Mouse (Mus musculus): ENCODE data around the gene Ugt1a8. TPM values are rescaled to one million over a fixed set of nuclear protein-coding genes. Genes with fewer than 3 reads are reported as not detected.

Ugt1a8 gene
- polyA plus RNA-seq, 1 experiment = 0.20 TPM

DNA sequence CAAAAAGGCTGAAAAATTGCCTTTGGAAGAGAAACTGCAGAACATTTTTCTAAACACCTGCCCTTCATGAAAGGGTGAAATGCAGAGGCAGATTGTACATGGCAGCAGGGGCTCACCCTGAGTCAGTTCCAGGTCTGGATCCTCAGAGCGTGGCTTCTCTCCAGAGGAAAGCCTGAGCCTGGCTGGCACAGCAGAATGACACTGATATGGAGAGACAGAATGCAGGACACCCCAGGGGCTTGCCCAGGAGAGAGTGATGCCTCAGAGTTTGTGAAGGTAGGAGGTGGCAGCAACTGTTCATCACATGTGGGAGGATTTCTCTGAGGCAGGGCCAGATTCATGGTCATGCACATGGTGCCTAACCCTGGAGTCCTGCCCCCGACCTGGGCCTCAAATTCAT, 112.4 kb downstream of the Ugt1a8 start:
- Histone ChIP-seq H3K36me3 (ENCODE audit: control insufficient read depth, insufficient read depth, low read length) (no peaks in the 10 kb centered on the region), H3K4me1 (ENCODE audit: control insufficient read depth, insufficient read depth, low read length) (peaks cover 23% of the 10 kb centered on the region), H3K4me3 (ENCODE audit: insufficient read depth, low read depth, low read length) (no peak overlapping the region), H3K27ac (ENCODE audit: insufficient read depth, low read depth, low read length) (no peak overlapping the region), H3K27me3 (replicated peaks; ENCODE audit: control insufficient read depth, insufficient read depth, low read length) (no peaks in the 10 kb centered on the region)
- DNase-seq = no peak
- no peak for TF ChIP-seq POLR2A (IDR thresholded peaks at IDR 0.05; ENCODE audit: low read depth, low read length)
- TF ChIP-seq CTCF (conservative IDR thresholded peaks at IDR 0.05; ENCODE audit: insufficient read depth, insufficient read length, low read depth, low read length) = no peak
- 54% methylated on average over 2 of the region's 2 CpGs for WGBS

DNA sequence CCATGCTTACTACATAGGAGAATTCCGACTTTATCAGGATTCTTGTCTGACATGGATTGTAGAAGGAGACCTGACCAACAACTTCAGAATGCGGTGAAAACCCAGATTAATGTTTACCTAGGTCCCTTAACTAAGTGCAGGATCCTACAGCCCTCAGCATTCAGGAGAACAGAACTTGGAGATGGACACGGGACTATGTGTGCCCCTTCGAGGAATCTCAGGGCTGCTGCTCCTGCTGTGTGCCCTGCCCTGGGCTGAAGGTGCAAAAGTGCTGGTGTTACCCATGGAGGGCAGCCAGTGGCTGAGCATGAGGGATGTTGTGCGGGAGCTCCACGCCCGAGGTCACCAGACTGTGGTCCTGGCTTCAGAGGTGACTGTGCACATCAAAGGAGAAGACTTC, 112.8 kb downstream of the Ugt1a8 start, which contains the start of gene Ugt1a2:
Ugt1a2 (plus strand) TSS at position 146 of the 400 bp plus-strand sequence.
- Histone ChIP-seq H3K4me3 (ENCODE audit: insufficient read depth, low read depth, low read length) (no peak within 1 kb of the TSS), H3K27ac (ENCODE audit: insufficient read depth, low read depth, low read length) (no peak within 1 kb of the TSS), H3K36me3 (ENCODE audit: control insufficient read depth, insufficient read depth, low read length) (no peaks in the 10 kb centered on the region), H3K4me1 (ENCODE audit: control insufficient read depth, insufficient read depth, low read length) (peaks cover 23% of the 10 kb centered on the region), H3K27me3 (replicated peaks; ENCODE audit: control insufficient read depth, insufficient read depth, low read length) (no peaks in the 10 kb centered on the region)
- TF ChIP-seq CTCF (conservative IDR thresholded peaks at IDR 0.05; ENCODE audit: insufficient read depth, insufficient read length, low read depth, low read length) (no peak), POLR2A (IDR thresholded peaks at IDR 0.05; ENCODE audit: low read depth, low read length) (no peak)
- WGBS = 40% methylated on average over 7 of the region's 7 CpGs
- peak; percentile 70 for DNase-seq

DNA sequence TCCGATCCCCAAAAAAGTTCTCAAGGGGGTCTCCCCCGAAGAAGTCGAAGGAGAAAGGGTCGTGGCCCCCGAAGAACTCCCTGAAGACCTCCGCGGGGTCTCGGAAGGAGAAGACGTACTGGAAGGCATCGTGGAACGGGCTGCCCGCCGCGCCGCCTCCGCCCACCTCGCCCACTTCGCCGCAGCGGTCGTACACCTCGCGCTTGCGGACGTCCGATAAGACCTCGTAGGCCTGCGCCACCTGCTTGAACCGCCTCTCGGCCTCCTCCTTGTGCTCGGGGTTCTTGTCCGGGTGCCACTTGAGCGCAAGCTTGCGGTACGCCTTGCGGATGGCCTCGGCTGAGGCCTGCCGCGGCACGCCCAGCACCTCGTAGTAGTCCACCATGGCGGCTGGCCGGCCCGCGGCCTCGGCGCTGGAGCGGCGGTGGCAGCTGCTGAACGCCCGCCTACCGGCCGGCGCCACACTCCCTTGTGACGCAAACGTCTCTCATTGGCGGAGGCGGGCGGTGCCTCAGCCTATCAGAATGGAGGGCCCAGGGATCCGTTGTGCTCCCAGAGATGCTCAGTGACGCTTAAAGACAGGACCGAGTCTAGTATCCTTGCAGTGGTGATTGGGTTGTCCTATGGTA, 117.8 kb downstream of the Ugt1a8 start, which contains the start of gene Dnajb3:
Dnajb3 (minus strand) TSS at position 489 of the 629 bp plus-strand sequence.
- H3K36me3 ChIP-seq (ENCODE audit: control insufficient read depth, insufficient read depth, low read length) = no peaks in the 10 kb centered on the region
- DNase-seq = peak; percentile 70
- 19% methylated on average over 62 of the region's 62 CpGs for WGBS
- no peaks in the 10 kb centered on the region for H3K27me3 ChIP-seq (replicated peaks; ENCODE audit: control insufficient read depth, insufficient read depth, low read length)
- peaks cover 5% of the 10 kb centered on the region; the same call in 1 of the 2 replicates for H3K4me1 ChIP-seq (ENCODE audit: control insufficient read depth, insufficient read depth, low read length)
- no peak within 1 kb of the TSS for H3K27ac ChIP-seq (ENCODE audit: insufficient read depth, low read depth, low read length)
- TF ChIP-seq POLR2A (IDR thresholded peaks at IDR 0.05; ENCODE audit: low read depth, low read length) (no peak), CTCF (conservative IDR thresholded peaks at IDR 0.05; ENCODE audit: insufficient read depth, insufficient read length, low read depth, low read length) (no peak)
- H3K4me3 ChIP-seq (ENCODE audit: insufficient read depth, low read depth, low read length) = peak within 1 kb of the TSS; percentile 60

DNA sequence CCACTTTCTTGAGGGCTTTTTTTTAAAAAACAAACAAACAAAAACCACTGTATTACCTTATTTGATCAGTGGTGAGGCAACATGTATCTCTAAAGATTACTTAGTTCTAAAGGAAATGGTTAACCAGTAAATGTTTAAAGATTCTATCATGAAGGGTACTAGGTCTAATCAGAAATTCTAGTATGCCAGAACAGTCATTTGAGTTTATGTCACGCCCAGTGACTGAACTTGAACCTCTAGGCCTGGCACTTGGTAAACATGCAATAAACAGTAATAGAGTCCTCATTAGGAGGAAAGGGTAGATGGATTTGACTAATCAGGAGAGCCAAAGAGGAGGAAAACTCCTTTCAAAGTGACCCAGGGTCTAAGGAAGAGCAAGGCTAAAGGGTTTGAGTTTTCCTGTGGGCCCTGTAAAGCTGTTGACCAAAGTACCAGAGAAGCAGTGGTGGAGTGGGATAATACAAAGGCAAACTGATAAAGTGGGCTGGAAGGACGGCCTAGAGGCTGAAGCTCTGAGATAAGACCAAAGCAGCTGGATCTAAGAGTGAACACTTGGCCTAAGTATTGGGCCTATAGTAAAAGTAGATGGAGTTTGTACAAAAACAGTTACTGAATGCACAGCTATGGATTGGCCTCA, 119.3 kb downstream of the Ugt1a8 start:
- 77% methylated on average over 2 of the region's 2 CpGs for WGBS
- Histone ChIP-seq H3K4me3 (ENCODE audit: insufficient read depth, low read depth, low read length) (no peak overlapping the region), H3K36me3 (ENCODE audit: control insufficient read depth, insufficient read depth, low read length) (no peaks in the 10 kb centered on the region), H3K27me3 (replicated peaks; ENCODE audit: control insufficient read depth, insufficient read depth, low read length) (no peaks in the 10 kb centered on the region), H3K27ac (ENCODE audit: insufficient read depth, low read depth, low read length) (no peak overlapping the region), H3K4me1 (ENCODE audit: control insufficient read depth, insufficient read depth, low read length) (0 out of 2 replicates have a peak, but pooled peaks cover 5% of the 10 kb centered on the region)
- no peak for DNase-seq
- TF ChIP-seq CTCF (conservative IDR thresholded peaks at IDR 0.05; ENCODE audit: insufficient read depth, insufficient read length, low read depth, low read length) = no peak
- TF ChIP-seq POLR2A (IDR thresholded peaks at IDR 0.05; ENCODE audit: low read depth, low read length) = no peak

DNA sequence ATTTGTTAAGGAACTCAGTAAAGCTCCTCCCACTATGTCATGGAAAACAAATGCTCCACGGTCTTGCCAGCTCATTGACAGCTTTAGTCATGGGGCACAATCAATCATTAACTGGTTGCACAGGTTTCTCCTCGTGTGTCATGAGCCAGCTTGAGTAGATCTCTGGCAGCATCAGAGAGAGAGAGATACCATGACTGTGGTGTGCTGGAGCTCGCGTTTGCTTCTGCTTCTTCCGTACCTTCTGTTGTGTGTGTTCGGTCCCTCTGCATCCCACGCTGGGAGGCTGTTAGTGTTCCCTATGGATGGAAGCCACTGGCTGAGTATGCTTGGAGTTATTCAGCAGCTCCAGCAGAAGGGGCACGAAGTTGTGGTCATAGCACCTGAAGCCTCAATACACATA, 124.2 kb downstream of the Ugt1a8 start, which contains the start of gene Ugt1a1:
Ugt1a1 (plus strand) TSS at position 148 of the 400 bp plus-strand sequence.
- Histone ChIP-seq H3K36me3 (ENCODE audit: control insufficient read depth, insufficient read depth, low read length) (no peaks in the 10 kb centered on the region), H3K27me3 (replicated peaks; ENCODE audit: control insufficient read depth, insufficient read depth, low read length) (no peaks in the 10 kb centered on the region), H3K4me3 (ENCODE audit: insufficient read depth, low read depth, low read length) (no peak within 1 kb of the TSS), H3K27ac (ENCODE audit: insufficient read depth, low read depth, low read length) (no peak within 1 kb of the TSS), H3K4me1 (ENCODE audit: control insufficient read depth, insufficient read depth, low read length) (no peaks in the 10 kb centered on the region)
- TF ChIP-seq CTCF (conservative IDR thresholded peaks at IDR 0.05; ENCODE audit: insufficient read depth, insufficient read length, low read depth, low read length) (no peak), POLR2A (IDR thresholded peaks at IDR 0.05; ENCODE audit: low read depth, low read length) (no peak)
- 66% methylated on average over 8 of the region's 8 CpGs for WGBS
- peak; percentile 74 for DNase-seq

DNA sequence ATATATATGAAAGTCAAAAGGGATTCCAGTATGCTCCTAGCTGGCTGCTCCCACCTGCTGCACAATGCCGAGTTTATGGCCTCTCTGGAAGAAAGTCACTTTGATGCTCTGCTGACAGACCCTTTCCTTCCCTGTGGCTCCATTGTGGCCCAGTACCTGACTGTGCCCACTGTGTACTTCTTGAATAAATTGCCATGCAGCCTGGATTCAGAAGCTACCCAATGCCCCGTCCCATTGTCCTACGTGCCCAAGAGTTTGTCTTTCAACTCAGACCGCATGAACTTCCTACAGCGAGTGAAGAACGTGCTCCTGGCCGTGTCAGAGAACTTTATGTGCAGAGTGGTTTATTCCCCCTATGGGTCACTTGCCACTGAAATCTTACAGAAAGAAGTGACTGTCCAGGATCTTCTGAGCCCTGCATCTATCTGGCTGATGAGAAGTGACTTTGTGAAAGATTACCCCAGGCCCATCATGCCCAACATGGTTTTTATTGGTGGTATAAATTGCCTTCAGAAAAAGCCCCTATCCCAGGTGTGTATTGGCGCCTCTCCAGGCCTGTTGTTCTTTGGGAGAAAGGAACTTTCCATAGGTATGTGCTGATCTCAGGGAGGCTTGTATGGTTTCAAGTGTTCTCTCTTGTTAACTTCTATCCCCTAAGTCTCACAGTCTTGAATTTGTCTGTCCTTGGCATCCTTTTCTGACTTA, 124.9 kb downstream of the Ugt1a8 start:
- WGBS = 60% methylated on average over 8 of the region's 8 CpGs
- TF ChIP-seq CTCF (conservative IDR thresholded peaks at IDR 0.05; ENCODE audit: insufficient read depth, insufficient read length, low read depth, low read length) (no peak), POLR2A (IDR thresholded peaks at IDR 0.05; ENCODE audit: low read depth, low read length) (no peak)
- peak; percentile 20 for DNase-seq
- H3K27me3 ChIP-seq (replicated peaks; ENCODE audit: control insufficient read depth, insufficient read depth, low read length) = no peaks in the 10 kb centered on the region
- H3K4me3 ChIP-seq (ENCODE audit: insufficient read depth, low read depth, low read length) = no peak overlapping the region
- no peak overlapping the region for H3K27ac ChIP-seq (ENCODE audit: insufficient read depth, low read depth, low read length)
- no peaks in the 10 kb centered on the region for H3K36me3 ChIP-seq (ENCODE audit: control insufficient read depth, insufficient read depth, low read length)
- H3K4me1 ChIP-seq (ENCODE audit: control insufficient read depth, insufficient read depth, low read length) = no peaks in the 10 kb centered on the region

DNA sequence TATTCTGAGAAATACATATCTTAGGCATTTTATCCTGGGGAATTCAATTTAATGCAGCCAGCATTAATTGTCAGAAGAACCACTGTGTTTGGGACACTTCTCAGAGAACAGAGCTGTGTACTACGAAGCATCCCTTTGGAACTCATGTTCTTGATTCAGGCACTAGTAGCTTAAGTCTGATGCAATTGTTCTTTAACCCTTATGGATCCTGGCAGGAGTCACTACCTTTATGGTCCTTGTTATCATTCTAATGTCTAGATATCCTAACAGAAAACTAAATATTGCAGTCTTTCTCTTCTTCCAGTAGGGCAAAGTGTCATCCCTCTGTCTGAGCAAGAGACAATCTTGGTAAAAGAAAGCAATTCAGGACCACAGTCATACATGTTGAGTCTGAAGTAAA, 125.4 kb downstream of the Ugt1a8 start:
- Histone ChIP-seq H3K27ac (ENCODE audit: insufficient read depth, low read depth, low read length) (no peak overlapping the region), H3K4me3 (ENCODE audit: insufficient read depth, low read depth, low read length) (no peak overlapping the region), H3K36me3 (ENCODE audit: control insufficient read depth, insufficient read depth, low read length) (no peaks in the 10 kb centered on the region), H3K4me1 (ENCODE audit: control insufficient read depth, insufficient read depth, low read length) (no peaks in the 10 kb centered on the region), H3K27me3 (replicated peaks; ENCODE audit: control insufficient read depth, insufficient read depth, low read length) (no peaks in the 10 kb centered on the region)
- 77% methylated on average over 1 of the region's 1 CpGs for WGBS
- DNase-seq = no peak
- TF ChIP-seq CTCF (conservative IDR thresholded peaks at IDR 0.05; ENCODE audit: insufficient read depth, insufficient read length, low read depth, low read length) = no peak
- no peak for TF ChIP-seq POLR2A (IDR thresholded peaks at IDR 0.05; ENCODE audit: low read depth, low read length)
